Mouse (Mus musculus) liver, embryonic 16.5 days (tissue): ENCODE measurements around the gene Havcr1. TPM values are rescaled to one million over a fixed set of nuclear protein-coding genes. Genes with fewer than 3 reads are reported as not detected.

Experiments used
- ATAC-seq: fragments of 200-750 bp; cut with Nextera tagmentation; 2 replicates; pipeline ENCODE4 v1.8.0; 2017; ENCODE audit warnings: low read depth, mild to moderate bottlenecking, moderate number of reproducible peaks, moderate library complexity
- H3K27ac ChIP-seq: fragments of 300-500 bp; sonication (generic); 2 replicates; pipeline ENCODE4 v1.5.1; 2014; ENCODE audit warnings: mild to moderate bottlenecking, low read length
- H3K27me3 ChIP-seq: fragments of 300-500 bp; sonication (generic); 2 replicates; pipeline ENCODE4 v1.6.1; 2014; ENCODE audit warnings: low read depth, low read length, mixed read lengths; ENCODE audit not compliant: control insufficient read depth, insufficient read depth
- H3K36me3 ChIP-seq: fragments of 300-500 bp; sonication (generic); 2 replicates; pipeline ENCODE4 v1.6.1; 2014; ENCODE audit warnings: mild to moderate bottlenecking; ENCODE audit not compliant: control insufficient read depth, insufficient read depth
- H3K4me1 ChIP-seq: fragments of 300-500 bp; sonication (generic); 2 replicates; pipeline ENCODE4 v1.6.1; 2014; ENCODE audit warnings: low read depth, low read length, mixed read lengths; ENCODE audit not compliant: control insufficient read depth
- H3K4me2 ChIP-seq: fragments of 300-500 bp; sonication (generic); 2 replicates; pipeline ENCODE4 v1.6.1; 2014; ENCODE audit warnings: low read depth, low read length, mixed read lengths
- H3K4me3 ChIP-seq: fragments of 300-500 bp; sonication (generic); 2 replicates; pipeline ENCODE4 v1.5.1; 2014; ENCODE audit warnings: low read depth, mild to moderate bottlenecking, low read length
- H3K9ac ChIP-seq: fragments of 300-500 bp; sonication (generic); 2 replicates; pipeline ENCODE4 v1.6.1; 2014; ENCODE audit warnings: low read depth, low read length
- H3K9me3 ChIP-seq: fragments of 300-500 bp; sonication (generic); replicated peaks from 2 replicates; pipeline ENCODE4 v1.6.1; 2016; ENCODE audit warnings: low read length; ENCODE audit not compliant: control insufficient read depth
- whole genome bisulfite sequencing: fragments of 180-500 bp; shearing (Covaris S2); extraction: QIAGEN DNeasy Blood & Tissue Kit; methylation state at CpG from one replicate; pipeline ENCODE4 v1.1.7; 2014; ENCODE audit not compliant: insufficient replicate concordance; 5-methylcytosine and 5-hydroxymethylcytosine counted together
- polyA plus RNA-seq: library from polyadenylated mRNA; unstranded; fragments of >200 nt; fragmentation: Nextera tagmentation; extraction: Ambion mirVana; gene quantifications from 2 replicates; pipeline ENCODE4 v1.2.1, GENCODE M21; 2015

Gene Havcr1
- polyA plus RNA-seq, 1 experiment from 2014 or later = 0.14 TPM

DNA sequence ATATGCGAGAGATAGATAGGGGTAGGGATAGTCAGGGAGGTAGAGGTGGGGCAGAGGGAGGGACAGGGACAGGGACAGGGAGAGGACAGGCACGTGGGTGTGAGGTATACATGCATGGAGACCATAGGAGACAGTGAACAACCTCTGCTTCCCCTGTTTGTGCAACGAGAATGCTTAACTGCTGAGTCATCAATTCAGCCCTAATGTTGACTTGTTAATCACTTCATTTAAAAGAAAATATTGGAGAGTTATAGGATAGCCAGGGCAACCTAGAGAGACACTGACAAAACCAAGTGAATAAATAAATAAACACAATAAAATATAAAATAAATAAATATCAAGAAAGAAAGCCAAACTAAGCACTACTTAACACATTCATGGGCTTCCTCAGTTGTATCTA is 42.0 kb downstream of the Havcr1 start:
- Histone ChIP-seq H3K4me2 (no peak overlapping the region), H3K9ac (no peak overlapping the region), H3K4me3 (no peak overlapping the region), H3K36me3 (no peaks in the 10 kb centered on the region), H3K4me1 (no peaks in the 10 kb centered on the region), H3K27ac (no peak overlapping the region), H3K27me3 (no peaks in the 10 kb centered on the region), H3K9me3 (no peaks in the 10 kb centered on the region)
- 45% methylated on average over 3 of the region's 3 CpGs for WGBS
- ATAC-seq = no peak

DNA sequence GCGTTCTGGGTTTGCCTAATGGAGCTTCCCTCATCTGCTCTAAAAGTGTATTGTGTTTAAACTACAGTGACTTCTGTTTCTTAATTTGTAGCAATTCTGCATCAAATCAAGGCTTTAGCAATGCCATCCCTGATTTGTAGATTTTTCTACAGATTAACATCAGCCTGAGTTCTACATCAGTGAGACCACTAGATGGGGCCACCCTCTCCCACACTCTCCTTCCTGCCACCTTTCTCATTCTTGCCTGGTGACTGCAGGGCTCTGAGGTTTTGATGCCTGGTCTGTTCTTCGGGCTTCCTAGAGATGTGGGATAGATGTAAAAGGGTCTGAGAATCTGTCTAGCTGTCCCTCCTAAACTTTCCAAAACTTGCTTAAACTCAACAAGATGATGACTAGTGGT is 44.9 kb downstream of the Havcr1 start:
- ATAC-seq = no peak
- H3K9me3 ChIP-seq = no peaks in the 10 kb centered on the region
- no peak overlapping the region for H3K27ac ChIP-seq
- H3K4me2 ChIP-seq = no peak overlapping the region
- H3K9ac ChIP-seq = no peak overlapping the region
- no peaks in the 10 kb centered on the region for H3K27me3 ChIP-seq
- H3K4me1 ChIP-seq = no peaks in the 10 kb centered on the region
- H3K36me3 ChIP-seq = no peaks in the 10 kb centered on the region
- no peak overlapping the region for H3K4me3 ChIP-seq
- 55% methylated on average over 2 of the region's 2 CpGs for whole genome bisulfite sequencing

DNA sequence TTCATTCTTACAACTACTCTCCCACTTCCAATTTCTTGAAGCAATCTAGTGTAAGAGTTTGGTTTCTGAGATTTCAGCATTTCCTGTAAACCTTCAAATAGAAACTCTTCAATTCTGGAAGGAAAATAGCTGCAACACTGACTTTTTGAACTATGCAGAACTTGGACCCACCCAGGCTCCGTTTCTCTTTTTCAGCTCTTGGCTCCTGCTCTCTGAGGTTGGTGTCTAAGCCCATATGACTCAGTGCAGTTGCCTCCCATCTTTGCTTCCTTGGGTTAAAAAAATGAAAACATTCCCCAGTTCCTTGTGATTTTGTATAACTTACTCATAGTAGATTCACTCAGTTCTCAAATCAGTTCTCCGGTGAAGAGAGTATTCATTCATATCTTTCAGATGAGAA is 69.6 kb downstream of the Havcr1 start:
- Histone ChIP-seq H3K27ac (no peak overlapping the region), H3K4me1 (no peaks in the 10 kb centered on the region), H3K4me2 (no peak overlapping the region), H3K9ac (no peak overlapping the region), H3K4me3 (no peak overlapping the region), H3K36me3 (no peaks in the 10 kb centered on the region), H3K9me3 (no peaks in the 10 kb centered on the region), H3K27me3 (no peaks in the 10 kb centered on the region)
- ATAC-seq = no peak
- 74% methylated on average over 2 of the region's 2 CpGs for WGBS

DNA sequence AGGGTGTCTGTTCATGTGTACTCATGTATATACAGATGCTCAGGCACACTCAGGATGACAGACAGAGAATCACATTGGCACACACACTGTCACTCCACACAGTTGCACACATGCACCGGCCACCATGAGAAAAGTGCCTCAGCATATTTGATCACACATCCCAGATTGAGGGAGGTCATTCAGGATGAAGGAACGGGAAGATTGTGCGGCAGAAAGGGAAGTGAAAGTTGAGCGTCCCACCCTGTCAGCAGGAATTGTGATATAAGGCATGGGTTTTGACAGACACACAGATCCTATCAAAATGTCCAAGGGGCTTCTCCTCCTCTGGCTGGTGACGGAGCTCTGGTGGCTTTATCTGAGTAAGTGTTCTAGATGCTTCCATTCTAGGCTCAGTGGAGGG is 75.6 kb downstream of the Havcr1 start, which contains the start of gene Timd4:
Gene Timd4 (plus strand): TSS at position 290 of the 400 bp plus-strand sequence.
- no peak within 1 kb of the TSS for H3K4me2 ChIP-seq
- 53% methylated on average over 5 of the region's 5 CpGs for whole genome bisulfite sequencing
- no peak within 1 kb of the TSS for H3K27ac ChIP-seq
- no peaks in the 10 kb centered on the region for H3K36me3 ChIP-seq
- H3K9me3 ChIP-seq = no peaks in the 10 kb centered on the region
- no peaks in the 10 kb centered on the region for H3K4me1 ChIP-seq
- no peak for ATAC-seq
- no peak within 1 kb of the TSS for H3K4me3 ChIP-seq
- H3K27me3 ChIP-seq = no peaks in the 10 kb centered on the region
- no peak within 1 kb of the TSS for H3K9ac ChIP-seq

DNA sequence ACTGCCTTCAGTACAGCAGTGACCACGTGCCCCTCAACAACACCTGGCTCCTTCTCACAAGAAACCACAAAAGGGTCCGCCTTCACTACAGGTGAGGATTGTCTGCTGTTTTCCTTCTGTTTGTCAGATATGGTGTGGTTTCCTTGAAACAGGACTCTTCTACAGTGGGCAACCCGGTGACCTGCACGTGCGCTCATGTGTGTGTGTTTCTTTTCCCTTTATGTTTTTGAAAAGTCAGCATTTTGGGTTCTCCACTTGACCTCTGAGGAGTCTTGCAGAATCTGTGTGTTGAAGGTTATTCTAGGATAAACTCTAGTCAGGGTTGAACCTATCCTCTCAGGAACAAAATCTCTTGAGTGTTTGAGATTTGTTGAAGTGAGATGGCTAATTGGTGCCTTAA is 82.8 kb downstream of the Havcr1 start:
- no peak overlapping the region for H3K4me3 ChIP-seq
- whole genome bisulfite sequencing = 56% methylated on average over 5 of the region's 5 CpGs
- H3K9ac ChIP-seq = no peak overlapping the region
- H3K36me3 ChIP-seq = no peaks in the 10 kb centered on the region
- H3K27ac ChIP-seq = no peak overlapping the region
- no peaks in the 10 kb centered on the region for H3K4me1 ChIP-seq
- no peak for ATAC-seq
- H3K4me2 ChIP-seq = no peak overlapping the region
- no peaks in the 10 kb centered on the region for H3K9me3 ChIP-seq
- no peaks in the 10 kb centered on the region for H3K27me3 ChIP-seq

DNA sequence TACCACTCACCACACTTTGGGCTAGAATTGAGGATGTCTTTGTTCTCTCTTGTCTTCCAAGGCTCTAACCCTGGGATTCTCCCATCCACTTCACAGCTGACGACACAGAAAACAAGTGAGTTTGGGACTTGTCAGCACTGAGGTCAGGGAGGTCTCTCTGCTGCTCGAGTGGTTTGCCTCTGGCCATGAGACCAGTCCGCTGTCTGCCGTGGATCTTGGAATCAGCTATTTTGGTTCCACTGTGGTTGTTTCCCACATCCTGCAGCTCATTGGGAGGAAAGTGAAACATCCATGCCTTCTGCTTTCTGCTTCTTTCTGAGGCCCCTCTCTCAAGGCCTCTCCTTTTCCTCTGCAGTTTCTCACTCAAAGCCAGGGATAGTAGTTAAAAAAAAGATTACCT is 85.0 kb downstream of the Havcr1 start:
- Histone ChIP-seq H3K36me3 (no peaks in the 10 kb centered on the region), H3K9ac (no peak overlapping the region), H3K4me3 (no peak overlapping the region), H3K4me2 (no peak overlapping the region), H3K27ac (no peak overlapping the region), H3K27me3 (no peaks in the 10 kb centered on the region), H3K9me3 (no peaks in the 10 kb centered on the region), H3K4me1 (no peaks in the 10 kb centered on the region)
- 25% methylated on average over 4 of the region's 4 CpGs for WGBS
- no peak for ATAC-seq

Other genes with a start within 250 kb of the Havcr1 start
- not detected in 2 replicates for gene Gm12169, start 210.9 kb upstream of the Havcr1 start, polyA plus RNA-seq
- gene BC053393, start 163.5 kb upstream of the Havcr1 start, polyA plus RNA-seq = not detected in 2 replicates
- not detected in 2 replicates for gene Dppa1, start 105.8 kb upstream of the Havcr1 start, polyA plus RNA-seq
- 55.6 and 56.4 TPM in 2 replicates for gene Timd2, start 28.0 kb upstream of the Havcr1 start, polyA plus RNA-seq
- gene Timd4, start 75.7 kb downstream of the Havcr1 start, polyA plus RNA-seq = 8.9 and 9.6 TPM in 2 replicates